Mouse (Mus musculus): ENCODE data around the gene Mreg.

The Mreg gene

DNA sequence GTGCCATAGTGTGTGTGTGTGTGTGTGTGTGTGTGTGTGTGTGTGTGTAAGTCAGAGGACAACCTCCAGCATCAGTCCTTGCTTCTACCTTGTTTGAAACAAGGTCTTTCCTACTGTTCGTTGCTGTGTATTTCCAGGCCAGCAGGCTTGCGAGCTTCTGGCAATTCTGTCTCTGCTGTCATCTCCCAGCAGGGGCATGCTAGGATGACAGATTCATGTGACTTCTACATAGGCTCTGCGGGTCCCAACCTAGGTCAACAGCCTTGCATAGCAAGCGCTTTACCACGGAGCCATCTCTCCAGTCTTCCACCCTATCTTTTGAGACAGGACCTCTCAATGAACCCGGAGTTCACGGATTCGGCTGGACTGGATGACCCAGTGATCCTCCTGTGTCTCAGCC is 20.7 kb downstream of the Mreg start:
- no peak for DNase-seq (ENCODE audit: low spot score in 2 of 2)

DNA sequence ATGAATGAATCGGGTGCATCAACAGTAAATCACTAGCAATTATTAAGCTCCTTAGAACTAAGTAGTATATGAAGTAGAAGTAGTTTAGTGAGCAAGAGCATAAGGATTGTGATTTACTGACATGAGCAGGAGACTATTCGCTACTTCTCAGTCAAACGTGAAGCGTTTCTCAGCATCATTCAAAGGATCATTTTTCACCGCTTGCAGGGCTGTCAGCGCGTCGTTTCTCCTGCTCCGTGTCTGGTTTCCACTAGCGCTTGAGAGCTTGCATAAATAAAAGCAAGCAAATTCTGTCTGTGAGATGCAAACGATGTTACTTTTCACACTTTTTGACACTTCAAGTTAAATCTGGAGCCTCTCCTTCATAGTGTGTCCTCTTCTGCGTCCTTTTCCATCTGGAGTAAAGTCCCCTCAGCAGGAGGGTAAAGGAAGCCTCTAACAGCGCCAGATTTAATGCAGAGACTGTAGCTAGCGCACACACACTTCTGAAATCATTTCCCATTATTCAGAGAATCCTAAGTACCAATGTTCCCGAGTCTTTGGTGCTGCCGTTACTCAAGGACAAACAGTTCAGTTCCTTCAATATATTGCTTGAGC is 23.9 kb downstream of the Mreg start:
- DNase-seq (ENCODE audit: low spot score in 2 of 2): no peak

DNA sequence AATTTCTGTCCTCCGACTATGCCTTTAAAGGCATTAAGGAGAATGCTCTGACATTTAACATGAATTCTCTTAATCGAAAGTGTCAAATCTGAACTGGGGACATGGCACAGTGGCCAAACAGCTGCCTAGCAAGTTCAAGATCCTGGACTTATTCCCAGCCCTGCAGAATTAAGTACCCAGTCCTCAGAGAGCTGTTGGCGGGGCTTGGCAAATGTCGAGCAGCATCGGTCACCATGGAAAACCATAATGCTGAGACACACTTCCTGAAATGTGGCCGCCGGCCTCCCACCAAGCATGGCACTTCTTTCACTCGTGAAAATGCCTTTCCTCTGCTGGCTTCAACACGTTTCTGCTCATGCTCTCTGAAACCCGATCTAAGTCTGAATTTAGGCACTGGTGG is 24.6 kb downstream of the Mreg start:
- no peak for DNase-seq (ENCODE audit: low spot score in 2 of 2)

DNA sequence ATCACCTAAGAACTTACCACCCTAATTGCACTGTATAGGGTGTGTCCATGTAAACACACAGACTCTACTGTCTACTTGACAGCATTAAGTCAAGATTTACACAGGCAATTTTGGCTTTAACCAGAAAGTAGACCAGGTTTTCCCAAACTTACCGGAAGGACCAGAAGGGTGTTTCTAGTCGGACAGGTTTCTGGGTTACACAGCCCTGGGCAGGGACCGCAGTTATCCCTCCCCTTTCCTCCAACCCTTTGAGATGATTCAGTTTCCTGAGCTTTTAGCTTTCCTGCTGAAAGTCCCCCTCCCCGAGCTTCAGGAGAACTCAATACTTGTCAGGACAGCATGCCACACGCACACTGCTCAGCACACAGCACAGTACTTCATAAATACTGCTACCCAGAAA is 26.0 kb downstream of the Mreg start:
- DNase-seq (ENCODE audit: low spot score in 2 of 2): no peak

DNA sequence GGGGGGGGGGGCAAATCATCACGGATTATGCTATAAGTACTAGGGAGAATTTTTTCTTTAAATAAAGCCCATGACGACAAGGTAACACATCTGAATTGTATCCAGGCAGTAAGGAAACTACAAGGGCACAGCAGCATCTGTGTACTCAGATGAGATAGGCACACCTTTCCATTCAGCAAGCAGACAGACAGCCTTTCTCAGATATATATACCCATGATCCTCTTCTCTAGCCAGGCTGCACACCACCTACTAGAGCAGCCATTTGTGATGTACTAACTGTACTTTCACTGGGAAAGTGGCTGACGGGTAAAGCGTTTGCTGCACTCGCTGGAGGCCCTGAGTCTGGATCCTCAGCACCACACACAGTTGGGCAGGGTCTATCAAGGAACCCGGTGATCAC is 28.6 kb downstream of the Mreg start:
- no peak for DNase-seq (ENCODE audit: low spot score in 2 of 2)

DNA sequence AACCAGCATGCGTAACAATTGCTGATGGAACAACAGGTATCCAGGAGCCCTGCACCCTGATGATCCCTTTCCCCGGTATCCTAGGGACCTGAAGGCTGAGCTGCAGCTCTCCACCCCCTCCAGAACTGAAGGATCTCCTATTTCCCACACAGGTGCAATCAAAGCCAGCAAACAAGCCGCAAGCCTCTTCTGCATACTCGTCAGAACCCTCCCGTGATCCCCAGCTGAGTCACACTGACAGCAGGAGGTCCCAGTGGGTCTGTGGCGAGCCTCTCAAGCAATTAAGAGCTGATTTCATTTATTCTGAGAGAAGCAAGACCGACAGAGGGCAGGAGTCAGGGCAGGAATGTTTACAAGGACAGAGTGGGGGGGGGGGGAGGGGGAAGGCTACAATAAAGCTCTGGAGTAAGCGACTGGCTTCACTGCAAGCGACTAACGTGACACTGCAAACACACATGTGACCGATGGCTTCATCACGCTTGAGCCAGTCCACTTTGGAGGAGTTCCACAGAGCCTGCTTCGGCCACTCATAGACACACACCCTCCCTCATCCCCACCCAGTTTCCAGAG is 29.1 kb downstream of the Mreg start:
- no peak for DNase-seq (ENCODE audit: low spot score in 2 of 2)

DNA sequence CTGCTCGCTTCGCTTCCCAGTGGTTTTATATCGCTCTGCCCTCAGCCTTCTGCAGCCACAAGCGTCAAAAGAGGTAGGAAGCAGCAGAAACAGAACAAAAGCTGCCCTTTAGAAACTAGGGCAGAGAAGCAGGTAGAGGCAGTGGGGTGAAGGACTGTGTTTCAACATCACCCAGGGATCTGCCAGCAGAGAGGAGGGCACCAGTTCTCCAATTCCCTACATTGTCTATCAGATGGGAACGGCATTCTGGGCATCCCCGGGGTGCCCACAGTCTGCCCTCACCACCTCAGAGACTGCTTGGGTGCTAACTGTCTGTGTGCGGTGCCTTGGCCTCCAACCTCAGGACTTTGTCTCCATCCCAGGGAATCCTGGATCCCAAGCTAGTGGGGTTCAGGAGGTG is 32.2 kb downstream of the Mreg start:
- no peak for DNase-seq (ENCODE audit: low spot score in 2 of 2)

DNA sequence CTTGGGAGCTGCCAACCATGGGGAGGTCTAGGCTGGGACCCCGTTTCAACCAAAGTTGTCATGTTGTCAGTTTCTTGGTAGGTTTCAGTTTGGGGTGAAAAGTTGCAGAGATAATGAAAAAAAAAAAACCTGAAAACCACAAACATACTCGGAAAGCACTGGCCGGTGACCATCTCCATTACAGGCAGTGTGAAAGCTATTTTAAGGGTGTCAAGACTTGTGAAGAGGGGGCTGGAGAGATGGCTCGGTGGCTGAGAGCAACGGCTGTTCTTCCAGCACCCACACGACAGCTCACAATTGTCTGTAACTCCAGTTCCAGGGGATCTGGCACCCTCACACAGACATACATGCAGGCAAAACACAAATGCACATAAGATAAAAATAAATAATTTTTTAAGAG is 35.9 kb downstream of the Mreg start:
- DNase-seq (ENCODE audit: low spot score in 2 of 2): peak; percentile 31 to 55

DNA sequence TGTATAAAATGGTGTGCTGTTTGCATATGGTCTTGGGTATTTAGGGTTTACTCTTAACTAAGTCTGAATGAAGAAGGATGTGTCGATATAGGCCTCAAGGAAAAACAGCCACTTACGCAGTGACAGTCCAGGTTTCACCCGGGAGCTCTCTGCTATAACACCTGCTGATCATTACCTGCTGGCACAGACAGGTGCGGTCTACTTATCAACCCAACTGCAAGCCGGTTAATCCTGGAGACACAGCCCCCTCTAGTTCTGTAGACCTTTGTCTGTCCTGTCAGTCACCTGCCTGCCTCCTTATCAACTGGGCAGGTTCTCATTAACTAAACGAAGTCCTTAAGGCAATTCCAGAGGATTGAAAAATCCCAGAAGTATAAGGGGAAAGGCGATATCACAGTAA is 37.9 kb downstream of the Mreg start:
- DNase-seq (ENCODE audit: low spot score in 2 of 2): no peak

DNA sequence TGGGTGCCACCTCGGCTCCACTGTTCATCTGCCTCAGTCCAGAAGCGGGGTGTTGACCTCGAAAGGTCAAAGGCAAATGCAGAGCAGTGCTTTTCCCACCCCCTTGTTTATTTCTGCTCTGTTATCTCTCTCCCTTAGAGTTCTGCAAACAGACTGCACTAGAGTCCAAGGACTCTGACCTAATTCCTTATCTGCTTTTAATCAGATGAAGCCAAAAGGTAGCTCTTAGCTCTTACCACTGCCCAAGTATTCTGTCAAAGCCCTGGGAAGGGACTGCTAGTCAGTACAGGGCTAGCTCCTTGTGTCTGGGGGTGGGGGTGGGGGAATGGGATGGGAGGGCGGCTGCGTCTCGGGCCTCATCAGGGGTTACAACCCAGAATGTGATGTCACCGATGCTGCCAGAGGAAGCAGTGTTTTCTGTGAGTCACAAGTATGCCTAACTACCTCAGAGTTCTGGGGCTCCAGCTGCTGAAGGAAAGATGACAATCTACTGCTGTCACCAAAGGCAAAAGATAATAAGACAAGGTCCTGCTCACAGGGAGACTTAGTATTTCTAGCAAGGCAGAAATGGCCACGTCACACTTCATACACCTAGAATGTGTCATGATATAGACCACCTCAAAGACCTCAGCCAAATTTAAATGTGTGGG is 38.6 kb downstream of the Mreg start:
- DNase-seq (ENCODE audit: low spot score in 2 of 2): no peak

DNA sequence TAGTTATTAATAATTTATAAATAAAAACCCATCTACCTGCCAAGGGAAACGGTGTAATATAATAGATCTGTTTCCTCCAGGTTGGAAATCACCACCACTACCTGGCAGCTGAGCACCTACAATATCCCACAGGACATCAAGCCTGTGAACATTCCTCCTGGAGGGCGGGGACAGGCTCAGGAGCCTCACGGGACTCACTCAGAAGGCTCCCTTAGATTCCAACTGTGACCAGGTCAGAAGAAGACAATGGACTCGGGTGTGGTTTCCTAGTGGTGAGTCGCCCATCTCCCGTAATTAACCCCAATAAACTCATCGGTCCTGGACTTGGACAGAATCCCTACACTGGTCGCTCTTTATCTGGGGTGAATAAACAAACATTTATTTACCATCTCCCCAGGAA is 39.3 kb downstream of the Mreg start:
- DNase-seq (ENCODE audit: low spot score in 2 of 2): no peak

DNA sequence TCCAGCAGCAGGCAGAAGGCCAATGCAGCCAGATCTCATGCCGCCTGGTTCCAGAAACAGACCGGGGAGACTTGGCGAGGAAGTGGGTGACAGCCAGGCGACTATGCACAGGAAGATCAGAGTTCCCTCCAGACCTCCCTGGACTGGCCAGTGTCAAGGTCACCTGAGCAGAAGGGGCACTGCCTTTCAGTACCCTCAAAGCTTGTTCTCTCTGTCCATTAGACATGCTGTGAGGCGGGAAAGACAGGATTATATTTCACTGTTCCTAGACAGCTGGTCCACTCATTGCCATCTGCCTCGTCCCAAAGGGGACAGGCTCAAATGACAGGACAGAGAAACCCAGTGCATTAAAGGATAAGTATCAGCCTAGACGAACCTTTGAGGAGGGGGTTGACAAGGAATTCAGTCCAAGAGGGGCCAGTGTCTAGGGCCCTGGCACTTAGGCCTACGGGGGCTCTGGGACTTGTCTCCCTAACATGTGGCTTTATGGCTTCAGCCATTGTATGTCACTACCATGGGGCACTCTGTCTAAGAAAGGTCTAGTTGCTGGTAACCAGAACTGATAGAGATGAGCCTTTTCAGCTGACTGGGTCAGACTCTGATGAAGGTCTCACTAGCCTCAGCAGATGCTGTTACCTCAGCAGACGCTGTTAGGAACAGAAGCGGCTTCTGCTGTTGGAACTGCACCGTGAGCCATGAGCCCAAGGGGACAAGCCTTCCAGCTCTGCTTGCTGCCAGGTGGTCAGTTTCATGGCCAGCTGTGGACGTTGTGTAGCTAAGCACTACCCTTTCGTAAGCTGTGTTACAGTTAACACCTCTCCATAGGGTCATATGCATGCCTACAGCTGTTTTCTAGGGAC is 40.9 kb downstream of the Mreg start:
- DNase-seq (ENCODE audit: low spot score in 2 of 2): no peak

DNA sequence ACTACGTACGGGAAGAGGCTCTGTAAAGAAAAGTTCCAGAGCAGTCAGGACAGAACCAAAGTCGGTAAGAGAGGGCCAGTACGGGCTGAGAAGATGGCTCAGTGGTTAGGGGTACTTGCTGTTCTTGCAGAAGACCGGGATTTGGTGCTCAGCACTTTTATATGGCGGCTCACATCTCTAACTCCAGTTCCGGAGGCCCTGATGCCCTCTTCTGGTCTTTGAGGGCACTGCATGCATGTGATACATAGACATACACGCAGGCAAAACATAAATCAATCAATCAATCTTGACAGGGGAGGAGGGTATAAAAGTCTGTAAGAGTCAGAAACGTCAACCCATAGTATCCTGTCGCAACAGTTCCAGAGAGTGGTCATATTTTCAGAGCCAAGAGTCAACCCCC is 45.1 kb downstream of the Mreg start:
- DNase-seq (ENCODE audit: low spot score in 2 of 2): no peak

DNA sequence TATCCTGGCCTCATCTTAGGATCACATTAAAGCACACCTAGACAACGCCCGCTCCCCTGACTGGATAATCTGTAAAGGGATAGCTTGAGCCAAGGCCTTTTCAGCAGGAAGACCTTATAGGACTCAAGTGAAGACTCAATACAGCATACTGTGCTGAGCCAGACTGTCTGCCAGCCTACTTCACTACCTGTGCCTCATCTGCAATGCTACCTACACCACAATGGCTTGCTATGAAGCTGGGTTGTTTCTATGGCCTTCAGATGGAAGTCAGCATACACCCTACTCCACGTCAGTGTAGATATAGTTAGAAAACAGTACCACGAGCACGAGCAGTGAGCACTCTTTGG is 45.7 kb downstream of the Mreg start:
- no peak for DNase-seq (ENCODE audit: low spot score in 2 of 2)

DNA sequence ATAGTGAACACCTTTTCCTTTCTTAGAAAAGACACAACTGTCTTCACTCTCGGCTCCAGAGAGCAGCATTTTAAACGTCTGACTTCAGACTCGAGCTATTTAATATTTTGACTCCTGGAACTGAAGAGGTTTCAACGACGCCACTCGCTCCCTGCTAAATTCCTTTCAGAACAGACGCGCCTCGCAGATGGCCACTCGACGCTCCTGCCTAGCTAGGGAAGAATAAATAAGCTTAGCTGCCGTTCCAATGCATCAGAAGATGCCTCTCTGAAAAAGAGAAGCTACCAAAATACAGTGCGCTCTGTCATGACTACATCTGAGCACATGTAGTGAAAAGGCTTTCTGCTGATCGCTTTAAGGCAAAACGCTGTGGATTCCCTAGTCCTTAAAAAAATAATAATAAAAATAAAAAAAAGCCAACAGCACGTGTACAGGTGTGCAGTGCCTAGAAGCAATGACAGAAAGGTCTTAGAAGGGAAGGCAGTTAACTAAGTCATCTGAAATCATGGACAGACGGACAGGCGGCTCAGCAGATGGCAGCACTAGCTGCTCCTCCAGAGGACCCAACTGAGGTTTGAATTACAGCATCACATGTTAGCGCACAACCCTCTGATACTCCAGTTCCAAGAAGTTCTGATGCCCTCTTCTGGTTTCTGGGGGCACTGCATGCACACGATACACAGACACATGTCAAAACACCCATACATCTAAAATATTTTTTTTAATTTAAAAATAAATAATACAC is 46.2 kb downstream of the Mreg start:
- peak in 1 of 2 experiments; percentile 11 for DNase-seq (ENCODE audit: low spot score in 2 of 2)

DNA sequence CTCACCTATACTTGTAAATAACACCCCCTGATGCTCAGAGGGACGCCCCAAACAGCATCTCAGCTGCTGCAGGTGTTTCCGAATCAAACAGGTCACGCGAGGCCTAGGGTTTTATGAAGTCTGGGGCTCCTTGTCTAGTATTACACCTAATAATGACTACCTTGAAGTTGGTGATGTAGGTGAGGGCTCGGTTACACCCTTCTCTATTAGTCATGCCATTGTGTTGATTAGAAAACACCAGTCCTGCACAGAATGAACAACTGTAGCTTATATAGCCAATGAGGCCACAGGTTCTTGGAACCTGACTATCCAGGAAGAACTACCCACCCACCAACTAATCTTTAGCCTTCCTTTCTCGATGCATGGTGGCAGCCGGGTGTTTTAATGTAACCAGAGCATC is 51.8 kb downstream of the Mreg start:
- no peak for DNase-seq (ENCODE audit: low spot score in 2 of 2)

DNA sequence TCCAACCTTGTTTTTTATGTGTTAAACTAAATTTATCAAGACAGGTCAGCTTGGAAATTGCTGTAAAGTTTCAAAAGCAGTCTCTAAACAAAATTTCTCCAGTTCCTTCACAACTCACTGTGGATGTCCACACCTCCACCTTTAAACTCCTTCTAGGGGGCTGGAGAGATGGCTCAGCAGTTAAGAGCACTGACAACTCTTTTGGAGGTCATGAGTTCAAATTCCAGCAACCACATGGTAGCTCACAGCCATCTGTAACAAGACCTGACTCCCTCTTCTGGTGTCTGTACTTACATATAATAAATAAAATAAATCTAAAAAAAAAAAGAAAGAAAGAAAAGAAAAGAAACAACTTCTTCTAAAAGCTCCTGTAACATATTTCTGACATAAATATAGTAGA is 67.1 kb downstream of the Mreg start:
- no peak for DNase-seq (ENCODE audit: low spot score in 2 of 2)

DNA sequence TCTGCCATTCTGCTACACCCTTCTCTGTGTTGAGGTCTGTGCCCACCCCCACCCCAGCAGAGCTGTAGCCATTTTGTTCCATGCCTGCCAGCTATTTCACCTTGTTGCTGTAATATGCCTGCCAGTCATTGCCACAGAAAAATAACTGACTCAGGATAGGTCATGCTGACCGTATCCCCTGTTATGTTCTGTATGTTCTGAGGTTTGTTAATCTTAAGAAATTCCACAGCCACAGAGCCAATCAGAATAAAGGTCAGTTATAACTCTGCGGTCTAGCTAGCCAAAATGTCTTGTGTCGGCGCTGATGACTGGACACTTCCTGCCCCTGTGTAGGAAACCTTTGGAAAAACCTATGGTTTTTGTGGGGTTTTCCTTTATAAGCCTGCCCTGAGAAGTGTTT is 67.7 kb downstream of the Mreg start:
- DNase-seq (ENCODE audit: low spot score in 2 of 2): no peak

DNA sequence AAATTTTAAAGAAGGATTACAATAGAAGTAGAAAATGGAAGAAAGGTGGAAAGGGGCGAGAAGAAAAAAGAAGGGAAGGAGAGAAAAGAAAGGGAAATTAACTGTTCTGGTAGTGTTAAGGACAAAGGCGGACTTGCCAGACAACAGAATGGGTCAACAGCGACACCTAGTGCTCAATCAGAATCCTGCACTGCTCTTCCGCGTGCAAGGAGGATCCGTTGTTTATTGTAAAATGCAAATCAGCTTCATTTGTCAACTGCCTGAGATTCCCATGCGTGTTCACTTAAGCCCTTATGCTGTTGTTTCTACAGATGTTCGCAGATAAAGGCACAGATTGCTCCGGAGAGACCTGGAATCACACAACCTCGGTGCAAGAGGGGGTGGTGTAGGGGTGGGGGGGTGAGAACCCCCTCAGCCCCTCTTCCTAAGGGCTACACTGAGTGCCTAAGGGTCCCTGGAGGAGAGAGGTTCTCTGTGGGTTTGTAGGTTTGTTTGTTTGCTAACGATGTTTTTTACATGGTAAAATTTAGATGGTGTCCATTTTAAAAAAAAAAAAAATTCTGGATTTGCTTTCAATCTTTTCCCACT is 70.1 kb downstream of the Mreg start:
- peak; percentile 19 to 60 for DNase-seq (ENCODE audit: low spot score in 2 of 2)

DNA sequence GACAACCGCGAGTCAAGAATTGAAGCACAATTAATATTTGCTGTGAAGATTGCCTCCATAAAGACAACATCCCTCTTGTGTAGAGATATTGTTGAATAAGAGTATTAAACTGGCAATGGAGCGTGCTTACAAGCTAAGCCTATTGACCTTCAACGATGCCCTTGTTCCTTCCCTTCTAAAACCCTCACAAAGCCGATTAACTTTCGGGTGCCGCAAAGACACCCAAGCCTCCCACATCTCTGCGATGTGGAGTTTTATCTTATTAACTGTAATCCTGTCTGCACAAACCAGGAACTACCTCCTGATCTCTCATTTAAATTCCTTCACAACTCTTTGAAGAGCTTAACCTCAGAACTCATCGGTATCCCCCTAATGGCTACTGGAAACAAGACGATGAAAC is 76.0 kb downstream of the Mreg start:
- DNase-seq (ENCODE audit: low spot score in 2 of 2): no peak

DNA sequence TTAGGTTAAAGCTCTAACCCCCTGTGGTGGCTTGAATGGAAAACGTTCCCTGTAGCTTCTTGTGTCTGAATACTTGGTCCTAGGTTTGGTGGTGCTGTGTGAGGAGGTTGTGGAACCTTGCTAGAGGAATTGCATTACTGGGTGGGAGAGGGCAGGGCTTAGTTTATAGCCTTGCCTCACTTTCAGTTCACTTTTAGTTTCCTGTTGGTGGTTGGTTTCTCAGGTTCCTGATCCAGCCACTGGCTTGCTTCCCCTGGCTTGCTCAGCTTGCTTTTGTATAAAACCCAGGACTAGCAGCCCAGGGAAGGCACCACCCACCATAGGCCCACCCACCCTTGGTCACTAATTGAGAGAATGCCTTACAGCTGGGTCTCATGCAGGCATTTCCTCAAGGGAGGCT is 77.6 kb downstream of the Mreg start:
- DNase-seq (ENCODE audit: low spot score in 2 of 2): no peak
